Mouse (Mus musculus) kidney, postnatal 0 days (tissue): Measurements from ENCODE around the gene Gm49383. TPM values are rescaled to one million over a fixed set of nuclear protein-coding genes. Genes with fewer than 3 reads are reported as not detected.
"Not testable (repeated sequence)": the region's sequence is repeated elsewhere in the genome, so short reads cannot be mapped to it uniquely, and the experiment has no call there.

Source experiments
- ATAC-seq: fragments of 200-750 bp; cut with Nextera tagmentation; replicated peaks from 2 replicates; pipeline ENCODE4 v1.8.0; 2017; ENCODE audit warnings: low read depth, moderate number of reproducible peaks, moderate TSS enrichment, moderate library complexity; ENCODE audit not compliant: low FRiP score
- DNase-seq: peaks from one replicate; pipeline ENCODE4 v3.0.0-alpha.2; 2016; ENCODE audit warnings: low spot score
- H3K27ac ChIP-seq: fragments of 300-500 bp; sonication (generic); 2 replicates; pipeline ENCODE4 v1.5.1; 2014; ENCODE audit warnings: mild to moderate bottlenecking
- H3K27me3 ChIP-seq: fragments of 300-500 bp; sonication (generic); 2 replicates; pipeline ENCODE4 v1.6.1; 2014; ENCODE audit warnings: low read length, mixed read lengths; ENCODE audit not compliant: insufficient read depth
- H3K36me3 ChIP-seq: fragments of 300-500 bp; sonication (generic); 2 replicates; pipeline ENCODE4 v1.6.1; 2014; ENCODE audit warnings: low read length, mixed read lengths; ENCODE audit not compliant: insufficient read depth
- H3K4me1 ChIP-seq: fragments of 300-500 bp; sonication (generic); replicated peaks from 2 replicates; pipeline ENCODE4 v1.6.1; 2014; ENCODE audit warnings: antibody characterized with exemption, low read length, mixed read lengths; ENCODE audit not compliant: insufficient read depth
- H3K4me2 ChIP-seq: fragments of 300-500 bp; sonication (generic); 2 replicates; pipeline ENCODE4 v1.6.1; 2014; ENCODE audit warnings: mild to moderate bottlenecking, low read length, moderate library complexity, mixed read lengths
- H3K4me3 ChIP-seq: fragments of 300-500 bp; sonication (generic); replicated peaks from 2 replicates; pipeline ENCODE4 v1.5.1; 2014; ENCODE audit warnings: low read depth, low read length
- H3K9ac ChIP-seq: fragments of 300-500 bp; sonication (generic); 2 replicates; pipeline ENCODE4 v1.6.1; 2014; ENCODE audit warnings: low read depth, low read length
- H3K9me3 ChIP-seq: fragments of 300-500 bp; sonication (generic); replicated peaks from 2 replicates; pipeline ENCODE4 v1.6.1; 2016; ENCODE audit warnings: low read length, inconsistent platforms, mixed read lengths
- CTCF ChIP-seq: IDR thresholded peaks from 2 replicates; pipeline ENCODE4 v1.5.1; 2016; ENCODE audit warnings: antibody characterized with exemption, low read depth, mild to moderate bottlenecking, moderate library complexity
- WGBS: fragments of 180-500 bp; shearing (Covaris S2); extraction: QIAGEN DNeasy Blood & Tissue Kit; methylation state at CpG from one replicate; pipeline ENCODE4 v1.1.7; 2014; 5-methylcytosine and 5-hydroxymethylcytosine counted together
- polyA plus RNA-seq: library from polyadenylated mRNA; unstranded; fragments of >200 nt; fragmentation: Nextera tagmentation; extraction: Ambion mirVana; gene quantifications from 2 replicates; pipeline ENCODE4 v1.2.1, GENCODE M21; 2015

The Gm49383 gene
- polyA plus RNA-seq, 1 experiment from 2014 or later: 15.2 TPM

DNA sequence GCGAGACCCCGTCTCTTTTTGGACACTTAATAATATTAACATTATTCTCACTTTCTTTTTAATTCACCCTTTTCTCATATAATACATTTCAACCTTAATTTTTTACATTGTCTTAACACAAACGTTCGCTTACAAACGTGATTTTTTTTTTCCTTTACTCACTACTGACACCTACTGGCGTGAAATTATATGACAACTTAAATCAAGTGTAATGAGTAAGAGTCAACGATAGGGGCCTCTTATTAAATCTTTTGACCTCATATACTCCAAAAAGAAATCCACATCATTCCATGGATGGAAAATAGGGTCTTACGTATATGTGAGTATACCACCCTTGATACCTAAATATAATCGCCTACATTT, 37.3 kb downstream of the Gm49383 start:
- Histone ChIP-seq H3K4me1 (peaks cover 4% of the 10 kb centered on the region; the same call in 1 of the 2 replicates), H3K4me2 (peak overlapping the region; percentile 11; the same call in 1 of the 2 replicates), H3K27ac (no peak overlapping the region), H3K36me3 (peaks cover 12% of the 10 kb centered on the region), H3K27me3 (no peaks in the 10 kb centered on the region), H3K9ac (no peak overlapping the region), H3K9me3 (no peaks in the 10 kb centered on the region), H3K4me3 (0 out of 2 replicates have a peak overlapping the region, but pooled peaks have one; percentile 1)
- ATAC-seq (no peak; the same call in 1 of the 2 replicates), DNase-seq (peak; percentile 78)
- 5% methylated on average over 9 of the region's 9 CpGs for WGBS
- peak; percentile 92 for TF ChIP-seq CTCF

DNA sequence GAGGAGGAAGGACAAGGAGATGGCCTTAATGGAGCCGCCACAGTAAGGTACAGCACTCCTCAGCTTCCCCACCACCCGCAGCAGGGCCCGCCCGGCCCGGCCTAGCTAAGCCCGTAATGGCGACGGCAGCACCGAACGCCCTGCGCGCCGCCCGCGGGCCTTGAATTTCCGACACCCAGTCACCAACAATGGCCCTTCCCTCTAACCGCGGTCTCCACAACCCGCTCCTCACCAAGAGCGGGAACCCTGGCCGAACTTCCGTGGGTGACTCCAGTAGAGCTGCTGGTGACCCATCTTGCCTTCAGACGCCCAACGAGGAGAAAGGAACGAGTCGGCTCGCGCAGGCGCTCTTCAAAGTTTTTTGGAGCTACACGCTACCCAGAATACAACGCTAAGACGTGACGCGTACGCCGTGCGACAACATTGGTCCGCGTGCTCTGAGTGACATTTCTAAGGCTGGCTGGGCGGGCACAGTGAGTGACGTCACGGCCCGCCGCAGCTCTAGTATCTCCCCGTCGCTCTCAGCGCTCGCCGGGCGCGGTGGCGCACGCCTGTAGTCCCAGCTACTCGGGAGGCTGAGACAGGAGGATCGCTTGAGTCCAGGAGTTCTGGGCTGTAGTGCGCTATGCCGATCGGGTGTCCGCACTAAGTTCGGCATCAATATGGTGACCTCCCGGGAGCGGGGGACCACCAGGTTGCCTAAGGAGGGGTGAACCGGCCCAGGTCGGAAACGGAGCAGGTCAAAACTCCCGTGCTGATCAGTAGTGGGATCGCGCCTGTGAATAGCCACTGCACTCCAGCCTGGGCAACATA, 37.9 kb downstream of the Gm49383 start, which contains the start of gene Rps29:
Gene Rps29, minus strand, starts transcription at position 422 of the 813 bp plus-strand sequence.
- H3K27me3 ChIP-seq, H3K9me3 ChIP-seq, H3K4me1 ChIP-seq: not testable (repeated sequence)
- peaks cover 12% of the 10 kb centered on the region for H3K36me3 ChIP-seq
- peak within 1 kb of the TSS; percentile 72 for H3K4me3 ChIP-seq
- peak within 1 kb of the TSS; percentile 87 for H3K9ac ChIP-seq
- peak; percentile 99 for DNase-seq
- peak within 1 kb of the TSS; percentile 54 for H3K4me2 ChIP-seq
- peak within 1 kb of the TSS; percentile 97 for H3K27ac ChIP-seq
- WGBS: under 1% methylated on average over 54 of the region's 68 CpGs
- ATAC-seq: peak; percentile 99

DNA sequence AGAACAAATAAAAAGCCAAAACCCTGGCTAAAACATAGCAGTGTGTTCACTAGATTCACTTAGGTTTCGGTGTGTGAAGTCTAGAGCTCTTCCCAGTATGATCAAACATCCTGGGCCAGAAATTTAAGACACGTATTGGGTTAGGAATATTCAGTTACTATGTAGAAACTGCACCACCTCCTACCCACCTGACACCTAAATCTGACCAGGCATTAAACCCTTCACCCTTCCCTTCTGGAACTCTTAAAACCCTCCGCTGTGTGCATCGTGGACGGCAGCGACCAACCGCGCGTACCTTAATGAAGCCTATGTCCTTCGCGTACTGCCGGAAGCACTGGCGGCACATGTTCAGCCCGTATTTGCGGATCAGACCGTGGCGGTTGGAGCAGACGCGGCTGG, 38.5 kb downstream of the Gm49383 start:
- WGBS: under 1% methylated on average over 19 of the region's 19 CpGs

DNA sequence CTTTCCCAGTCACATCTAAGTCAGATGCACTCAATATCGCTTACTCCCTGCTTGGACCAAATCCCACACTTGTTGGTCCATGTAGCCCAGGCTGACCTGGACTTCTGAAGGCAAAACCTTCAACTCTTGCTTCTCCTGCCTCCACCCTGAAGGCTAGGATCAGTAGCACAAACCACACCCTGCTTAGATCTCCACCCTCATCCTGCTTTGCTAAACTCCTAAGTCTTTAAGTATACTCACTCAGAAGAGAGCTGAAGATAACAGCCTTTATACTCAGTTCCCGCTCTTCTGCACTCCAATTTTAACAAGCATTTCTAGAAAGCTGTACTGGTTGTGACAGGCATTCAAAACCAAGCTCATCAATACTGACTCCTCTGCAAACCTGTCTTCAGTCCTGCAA, 39.8 kb downstream of the Gm49383 start:
- no peak for TF ChIP-seq CTCF
- no peak for ATAC-seq
- DNase-seq: no peak
- no peak overlapping the region for H3K9ac ChIP-seq
- 92% methylated on average over 2 of the region's 2 CpGs for WGBS
- H3K27me3 ChIP-seq: no peaks in the 10 kb centered on the region
- H3K4me3 ChIP-seq: no peak overlapping the region
- no peaks in the 10 kb centered on the region for H3K9me3 ChIP-seq
- H3K36me3 ChIP-seq: peaks cover 12% of the 10 kb centered on the region
- H3K27ac ChIP-seq: no peak overlapping the region
- H3K4me1 ChIP-seq: peaks cover 4% of the 10 kb centered on the region; the same call in 1 of the 2 replicates
- H3K4me2 ChIP-seq: no peak overlapping the region

More for the DNA sequence above, 38.5 kb downstream of the Gm49383 start:
- Histone ChIP-seq H3K27me3 (no peaks in the 10 kb centered on the region), H3K36me3 (peaks cover 12% of the 10 kb centered on the region), H3K9ac (peak overlapping the region; percentile 87), H3K9me3 (no peaks in the 10 kb centered on the region), H3K27ac (peak overlapping the region; percentile 97), H3K4me3 (peak overlapping the region; percentile 72), H3K4me2 (peak overlapping the region; percentile 54), H3K4me1 (peaks cover 4% of the 10 kb centered on the region; the same call in 1 of the 2 replicates)
- peak; percentile 64 for DNase-seq
- no peak for ATAC-seq
- no peak for TF ChIP-seq CTCF

DNA sequence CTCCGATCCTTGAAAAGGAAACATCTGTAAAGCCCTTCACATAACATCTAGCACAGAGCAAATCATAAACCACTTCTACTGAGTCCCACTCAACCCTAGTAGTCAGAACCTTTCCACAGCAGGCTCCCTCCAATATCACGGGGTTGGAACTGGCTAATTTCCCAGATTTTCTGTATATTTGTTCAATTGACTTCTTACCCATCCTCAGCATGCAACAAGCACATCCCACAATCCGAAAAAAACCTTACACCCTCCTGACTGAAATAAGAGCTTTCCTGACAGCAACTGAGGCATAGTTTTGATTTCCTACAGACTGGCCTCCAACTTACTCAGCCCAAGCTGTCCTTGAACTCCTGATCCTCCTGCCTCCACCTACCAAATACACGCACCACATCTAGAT, 40.5 kb downstream of the Gm49383 start:
- H3K4me2 ChIP-seq: no peak overlapping the region
- H3K4me3 ChIP-seq: no peak overlapping the region
- no peak for DNase-seq
- 90% methylated on average over 4 of the region's 4 CpGs for WGBS
- peaks cover 4% of the 10 kb centered on the region; the same call in 1 of the 2 replicates for H3K4me1 ChIP-seq
- no peak overlapping the region for H3K27ac ChIP-seq
- peaks cover 12% of the 10 kb centered on the region for H3K36me3 ChIP-seq
- no peak for ATAC-seq
- no peak overlapping the region for H3K9ac ChIP-seq
- H3K9me3 ChIP-seq: no peaks in the 10 kb centered on the region
- no peaks in the 10 kb centered on the region for H3K27me3 ChIP-seq
- no peak for TF ChIP-seq CTCF

DNA sequence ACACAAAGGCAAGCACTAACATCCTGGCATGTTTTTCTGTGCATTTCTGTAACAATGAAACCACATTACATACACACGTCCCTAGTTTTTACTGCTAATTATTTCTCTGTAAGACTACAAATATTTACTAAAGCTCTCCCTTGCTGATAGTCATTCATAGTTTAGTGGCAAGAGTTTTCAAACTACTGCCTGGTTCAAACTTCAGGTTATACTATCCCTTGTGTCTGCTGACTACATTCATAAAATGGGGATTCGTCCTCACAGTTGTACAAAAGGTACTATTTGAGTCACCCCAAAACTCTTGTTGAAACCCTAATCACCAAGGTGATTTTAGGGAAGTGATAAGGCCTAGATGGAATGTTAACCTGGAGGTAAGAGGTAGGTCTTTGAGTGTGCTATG, 41.0 kb downstream of the Gm49383 start:
- Histone ChIP-seq H3K27ac (no peak overlapping the region), H3K9ac (no peak overlapping the region), H3K4me3 (no peak overlapping the region), H3K4me2 (no peak overlapping the region), H3K27me3 (no peaks in the 10 kb centered on the region), H3K9me3 (no peaks in the 10 kb centered on the region), H3K4me1 (peaks cover 4% of the 10 kb centered on the region; the same call in 1 of the 2 replicates), H3K36me3 (peaks cover 12% of the 10 kb centered on the region)
- no peak for TF ChIP-seq CTCF
- ATAC-seq (no peak), DNase-seq (no peak)
- WGBS: 81% methylated on average over 2 of the region's 2 CpGs
